ENCODE assay signal across 16 mouse cellular contexts in the genomic region with DNA sequence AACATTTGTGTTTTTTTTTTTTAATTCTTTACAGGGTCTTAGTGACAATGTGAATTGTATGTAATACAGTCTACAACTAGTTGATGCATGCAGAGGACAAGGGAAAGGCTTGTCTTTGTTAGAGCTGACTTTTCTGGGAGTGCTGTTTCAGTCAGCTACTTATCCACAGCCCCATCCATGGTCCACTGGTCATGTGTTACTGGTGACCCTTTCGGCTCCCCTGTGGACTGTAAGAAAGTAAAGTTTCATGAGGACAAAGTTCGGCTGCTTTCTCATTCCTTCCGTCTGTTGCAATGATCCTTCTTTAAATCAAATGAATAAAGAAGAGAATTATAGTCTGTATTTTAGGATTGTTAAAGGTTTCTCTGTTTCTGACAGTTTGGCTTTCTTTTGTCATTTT.
"Had no signal": no experiment of that assay in that cellular context is flagged by ENCODE, and none has a peak within 500 bp of the region (broad histone marks: within the 10 kb centered on the region; RNA-seq: fewer than 3 reads in every experiment).

No protein-coding gene starts in this region.

- H3K9me3 ChIP-seq: limb, embryonic 12.5 days; liver, embryonic 13.5 days; lung, embryonic 15.5 days; midbrain, embryonic 12.5 days; stomach, embryonic 15.5 days had no signal

- H3K4me1 ChIP-seq: limb, embryonic 12.5 days; liver, embryonic 13.5 days; lung, embryonic 15.5 days; stomach, embryonic 15.5 days had no signal

- H3K4me2 ChIP-seq: limb, embryonic 12.5 days; liver, embryonic 13.5 days; lung, embryonic 15.5 days; midbrain, embryonic 12.5 days; stomach, embryonic 15.5 days had no signal

- H3K4me3 ChIP-seq: layer of hippocampus, adult 2 months; limb, embryonic 12.5 days; liver, embryonic 13.5 days; lung, embryonic 15.5 days; midbrain, embryonic 12.5 days; stomach, embryonic 15.5 days had no signal

- H3K27ac ChIP-seq: layer of hippocampus, adult 2 months; limb, embryonic 12.5 days; liver, embryonic 13.5 days; lung, embryonic 15.5 days; macrophage; midbrain, embryonic 12.5 days; stomach, embryonic 15.5 days had no signal

- H3K27me3 ChIP-seq: limb, embryonic 12.5 days; liver, embryonic 13.5 days; lung, embryonic 15.5 days; stomach, embryonic 15.5 days had no signal

- ATAC-seq: inflammation-experienced regulatory T-cells, adult 6 months; intestine, postnatal 0 days; liver, postnatal 0 days; midbrain, embryonic 16.5 days had no signal

- DNase-seq: liver; liver, embryonic 13.5 days; liver, postnatal 0 days; lung, postnatal 14 days; right cerebral cortex, postnatal 14 days; thymus, adult 2 months; thymus, postnatal 36 days had no signal

- H3K36me3 ChIP-seq: limb, embryonic 12.5 days; liver, embryonic 13.5 days; lung, embryonic 15.5 days; midbrain, embryonic 12.5 days; stomach, embryonic 15.5 days had no signal

- H3K9ac ChIP-seq: limb, embryonic 12.5 days; liver, embryonic 13.5 days; liver, postnatal 0 days; lung, embryonic 15.5 days; midbrain, embryonic 12.5 days; stomach, embryonic 15.5 days had no signal
